Mouse (Mus musculus): ENCODE data around the gene Rapgef2.

Rapgef2 gene

GRCm38 (mm10) chr3:79028153-79028878 lies 258.0 kb downstream of the Rapgef2 start:
- DNase-seq (ENCODE audit: low read depth): peak; percentile 10

GRCm38 (mm10) chr3:79025983-79026382 lies 260.3 kb downstream of the Rapgef2 start:
- DNase-seq (ENCODE audit: low read depth): no peak

- DNase-seq (ENCODE audit: low read depth): no peak
Observed at GRCm38 (mm10) chr3:79023735-79024328, 262.5 kb downstream of the Rapgef2 start.

- DNase-seq (ENCODE audit: low read depth): no peak
Observed at GRCm38 (mm10) chr3:79022690-79023089, 263.6 kb downstream of the Rapgef2 start.

- DNase-seq (ENCODE audit: low read depth): no peak
Observed at GRCm38 (mm10) chr3:79017440-79017839, 268.9 kb downstream of the Rapgef2 start.

- DNase-seq (ENCODE audit: low read depth): no peak
Observed at GRCm38 (mm10) chr3:79016830-79017229, 269.5 kb downstream of the Rapgef2 start.

GRCm38 (mm10) chr3:79015621-79016474 lies 270.5 kb downstream of the Rapgef2 start:
- DNase-seq (ENCODE audit: low read depth): no peak

All from induced T-regulatory cell, adult 2 months (primary cell).